ENCODE assay signal across 24 mouse cellular contexts in genomic region chr2:120033726-120034125, GRCm38 (mm10). TPM values are rescaled to one million over a fixed set of nuclear protein-coding genes. Genes with fewer than 3 reads are reported as not detected.
A peak's percentile ranks its signal among the peaks of the same experiment; 100 is the strongest.
DNase-seq lines count a peak whose midpoint lies in the region; ATAC-seq and TF ChIP-seq lines count a peak whose summit lies in the region.
"Had no signal": no experiment of that assay in that cellular context is flagged by ENCODE, and none has a peak within 500 bp of the region (broad histone marks: within the 10 kb centered on the region; RNA-seq: fewer than 3 reads in every experiment).

No protein-coding gene starts in this region.

- H3K4me2 ChIP-seq in forebrain, embryonic 13.5 days = no peak overlapping the region
- H3K4me2 ChIP-seq in forebrain, embryonic 16.5 days (ENCODE audit: low read length) = no peak overlapping the region
- H3K4me2 ChIP-seq: hindbrain, embryonic 12.5 days; limb, embryonic 15.5 days; neural tube, embryonic 13.5 days; stomach, embryonic 15.5 days had no signal

- H3K36me3 ChIP-seq in forebrain, embryonic 13.5 days (ENCODE audit: poor library complexity, severe bottlenecking) = peaks cover 96% of the 10 kb centered on the region
- peaks cover 8% of the 10 kb centered on the region; the same call in 1 of the 2 replicates for H3K36me3 ChIP-seq in forebrain, embryonic 16.5 days (ENCODE audit: control insufficient read depth, insufficient read depth)

- 0 out of 2 replicates have a peak overlapping the region, but pooled peaks have one; percentile 18 for H3K9ac ChIP-seq in forebrain, embryonic 13.5 days
- H3K9ac ChIP-seq in forebrain, embryonic 16.5 days (replicated peaks; ENCODE audit: low read depth, low read length) = no peak overlapping the region
- H3K9ac ChIP-seq: forebrain, postnatal 0 days; hindbrain, embryonic 12.5 days; limb, embryonic 15.5 days; liver, embryonic 14.5 days; neural tube, embryonic 13.5 days; stomach, embryonic 15.5 days had no signal

- peak; percentile 23 for DNase-seq in lung, postnatal 14 days
- no peak for DNase-seq in lung, adult 2 months
- peak; percentile 62 to 66 for DNase-seq in cerebellum, adult 2 months
- peak; percentile 73 to 83 for DNase-seq in cerebellum, postnatal 25 days
- DNase-seq in urinary bladder, adult 2 months (ENCODE audit: low spot score) = no peak
- DNase-seq: adrenal gland, postnatal 36 days; forebrain, postnatal 0 days; gastrocnemius, postnatal 36 days; heart, adult 2 months; layer of hippocampus, adult 9-11 months; thymus, adult 2 months had no signal

- H3K4me3 ChIP-seq in forebrain, embryonic 13.5 days = no peak overlapping the region
- no peak overlapping the region for H3K4me3 ChIP-seq in forebrain, embryonic 16.5 days (replicated peaks; ENCODE audit: low read length)
- H3K4me3 ChIP-seq in lung, adult 2 months (replicated peaks; ENCODE audit: extremely low read depth, low read depth, low read length) = no peak overlapping the region
- no peak overlapping the region for H3K4me3 ChIP-seq in cerebellum, adult 2 months (replicated peaks; ENCODE audit: insufficient read depth, low read depth, low read length)
- H3K4me3 ChIP-seq: embryonic facial prominence, embryonic 10.5 days; heart, adult 2 months; hindbrain, embryonic 12.5 days; limb, embryonic 15.5 days; megakaryocyte, embryonic 14.5 days; myocyte; neural tube, embryonic 13.5 days; stomach, embryonic 15.5 days had no signal

- no peaks in the 10 kb centered on the region for H3K27me3 ChIP-seq in forebrain, embryonic 13.5 days
- H3K27me3 ChIP-seq in forebrain, embryonic 16.5 days (replicated peaks; ENCODE audit: control insufficient read depth, insufficient read depth, low read length) = no peaks in the 10 kb centered on the region
- H3K27me3 ChIP-seq in cerebellum, adult 2 months (ENCODE audit: control insufficient read depth, insufficient read depth, low read length) = no peaks in the 10 kb centered on the region
- H3K27me3 ChIP-seq: hindbrain, embryonic 12.5 days; limb, embryonic 15.5 days; neural tube, embryonic 13.5 days; stomach, embryonic 15.5 days had no signal

- TF ChIP-seq CTCF in lung, adult 2 months (IDR thresholded peaks at IDR 0.05; ENCODE audit: insufficient read depth, low read length) = no peak
- TF ChIP-seq CTCF in cerebellum, adult 2 months (IDR thresholded peaks at IDR 0.05; ENCODE audit: borderline replicate concordance, insufficient read depth, low read depth, low read length) = no peak

- peaks cover under 1% of the 10 kb centered on the region; the same call in 1 of the 2 replicates for H3K4me1 ChIP-seq in forebrain, embryonic 13.5 days
- no peaks in the 10 kb centered on the region for H3K4me1 ChIP-seq in forebrain, embryonic 16.5 days (replicated peaks; ENCODE audit: control insufficient read depth, insufficient read depth, low read length)
- no peaks in the 10 kb centered on the region; the same call in 1 of the 2 replicates for H3K4me1 ChIP-seq in lung, adult 2 months (ENCODE audit: control insufficient read depth, insufficient read depth, low read length)
- H3K4me1 ChIP-seq in cerebellum, adult 2 months (ENCODE audit: control insufficient read depth, insufficient read depth, low read length) = peaks cover 11% of the 10 kb centered on the region
- H3K4me1 ChIP-seq: hindbrain, embryonic 12.5 days; limb, embryonic 15.5 days; stomach, embryonic 15.5 days had no signal

- no peaks in the 10 kb centered on the region for H3K9me3 ChIP-seq in forebrain, embryonic 13.5 days (replicated peaks)
- no peaks in the 10 kb centered on the region for H3K9me3 ChIP-seq in forebrain, embryonic 16.5 days (ENCODE audit: control insufficient read depth, low read length)
- H3K9me3 ChIP-seq: embryonic facial prominence, embryonic 10.5 days; hindbrain, embryonic 12.5 days; limb, embryonic 15.5 days; megakaryocyte, embryonic 14.5 days; neural tube, embryonic 13.5 days; stomach, embryonic 15.5 days had no signal

- TF ChIP-seq POLR2A in lung, adult 2 months (IDR thresholded peaks at IDR 0.05; ENCODE audit: borderline replicate concordance, extremely low read depth, low read depth, low read length) = no peak
- no peak for TF ChIP-seq POLR2A in cerebellum, adult 2 months (IDR thresholded peaks at IDR 0.05; ENCODE audit: borderline replicate concordance, insufficient read depth, low read length)

- H3K27ac ChIP-seq in forebrain, embryonic 13.5 days = no peak overlapping the region
- no peak overlapping the region for H3K27ac ChIP-seq in forebrain, embryonic 16.5 days (ENCODE audit: low read length)
- no peak overlapping the region for H3K27ac ChIP-seq in cerebellum, adult 2 months (ENCODE audit: insufficient read depth, low read length)
- H3K27ac ChIP-seq: embryonic facial prominence, embryonic 10.5 days; heart, adult 2 months; hindbrain, embryonic 12.5 days; limb, embryonic 15.5 days; liver, embryonic 14.5 days; neural tube, embryonic 13.5 days; stomach, embryonic 15.5 days had no signal

- 83% methylated on average over 5 of the region's 5 CpGs for WGBS in forebrain, embryonic 13.5 days
- WGBS in forebrain, embryonic 16.5 days = 72% methylated on average over 5 of the region's 5 CpGs
- 48% methylated on average over 5 of the region's 5 CpGs for WGBS in lung, adult 2 months
- 16% methylated on average over 5 of the region's 5 CpGs for WGBS in cerebellum, adult 2 months

- no peak for ATAC-seq in forebrain, embryonic 13.5 days
- ATAC-seq in forebrain, embryonic 16.5 days = no peak
- no peak for ATAC-seq in CD4-positive, CD25-positive, alpha-beta regulatory T cell, adult 4 months
- ATAC-seq: forebrain, postnatal 0 days; intestine, postnatal 0 days; midbrain, embryonic 16.5 days had no signal

RNA-seq across cellular contexts. Expression of gene Pla2g4b, which starts 0.5 kb away (rescaled TPM):
- polyA plus RNA-seq in forebrain, embryonic 13.5 days (2015; fragmentation: Nextera tagmentation; extraction: Ambion mirVana) = 1.5 and 1.9 TPM in 2 replicates
- 2.4 and 4.0 TPM in 2 replicates for polyA plus RNA-seq in forebrain, embryonic 16.5 days (2015; fragmentation: Nextera tagmentation; extraction: Ambion mirVana)
- polyA plus RNA-seq in lung, adult 2 months (2012; rRNA removed) = 4.3 and 20.6 TPM in 2 replicates
- polyA plus RNA-seq in cerebellum, adult 2 months (2012; rRNA removed) = 12.9 and 16.9 TPM in 2 replicates
- polyA plus RNA-seq in urinary bladder, adult 2 months (2012; rRNA removed) = 4.5 and 4.6 TPM in 2 replicates
- polyA plus RNA-seq in CD4-positive, CD25-positive, alpha-beta regulatory T cell, adult 4 months (2017; shearing (Covaris generic)) = 1 to 10 TPM; 1.3 to 2.2 TPM

RNA-seq across cellular contexts. Expression of gene Gm28042, which starts 6.4 kb away (rescaled TPM):
- 4.8 and 6.2 TPM in 2 replicates for polyA plus RNA-seq in forebrain, embryonic 13.5 days (2015; fragmentation: Nextera tagmentation; extraction: Ambion mirVana)
- polyA plus RNA-seq in forebrain, embryonic 16.5 days (2015; fragmentation: Nextera tagmentation; extraction: Ambion mirVana) = 4.6 and 7.2 TPM in 2 replicates
- 0.30 and 3.8 TPM in 2 replicates for polyA plus RNA-seq in lung, adult 2 months (2012; rRNA removed)
- 9.0 and 10.8 TPM in 2 replicates for polyA plus RNA-seq in cerebellum, adult 2 months (2012; rRNA removed)
- polyA plus RNA-seq in urinary bladder, adult 2 months (2012; rRNA removed) = 3.6 and 3.9 TPM in 2 replicates
- 1 to 10 TPM; 2.5 to 2.9 TPM for polyA plus RNA-seq in CD4-positive, CD25-positive, alpha-beta regulatory T cell, adult 4 months (2017; shearing (Covaris generic))

RNA-seq across cellular contexts. Expression of gene Jmjd7, which starts 6.4 kb away (rescaled TPM):
- 19.8 and 22.4 TPM in 2 replicates for polyA plus RNA-seq in forebrain, embryonic 13.5 days (2015; fragmentation: Nextera tagmentation; extraction: Ambion mirVana)
- 16.2 and 17.4 TPM in 2 replicates for polyA plus RNA-seq in forebrain, embryonic 16.5 days (2015; fragmentation: Nextera tagmentation; extraction: Ambion mirVana)
- 5.1 and 10.6 TPM in 2 replicates for polyA plus RNA-seq in lung, adult 2 months (2012; rRNA removed)
- polyA plus RNA-seq in cerebellum, adult 2 months (2012; rRNA removed) = 11.2 and 11.9 TPM in 2 replicates
- polyA plus RNA-seq in urinary bladder, adult 2 months (2012; rRNA removed) = 5.5 and 6.2 TPM in 2 replicates
- polyA plus RNA-seq in CD4-positive, CD25-positive, alpha-beta regulatory T cell, adult 4 months (2017; shearing (Covaris generic)) = 10 to 100 TPM; 24.3 to 28.4 TPM

Comparison
In these comparisons a context has a peak if more than half of its experiments do, and no peak if none do; other contexts are left out.
1. DNase-seq: peak in lung, postnatal 14 days (single experiment), cerebellum, adult 2 months (2 of 2) and cerebellum, postnatal 25 days (2 of 2); none in lung, adult 2 months (single experiment) and urinary bladder, adult 2 months (single experiment).